Mouse (Mus musculus) left cerebral cortex, adult 2 months (tissue): ENCODE data around the gene Stmn1. TPM values are rescaled to one million over a fixed set of nuclear protein-coding genes. Genes with fewer than 3 reads are reported as not detected.
A peak's percentile ranks its signal among the peaks of the same experiment; 100 is the strongest.

Experiments used
- DNase-seq, 2 experiments: peaks; one replicate each; pipeline ENCODE4 v3.0.0; 2021 to 2022; ENCODE audit warnings: low spot score in 2 of 2, mixed read lengths in 1 of 2; ENCODE audit errors: extremely low spot score in 1 of 2
- H3K27ac ChIP-seq: fragments of 200-600 bp; 2 replicates; pipeline ENCODE4 v1.8.1; 2022
- H3K4me3 ChIP-seq: fragments of 200-600 bp; 2 replicates; pipeline ENCODE4 v1.8.1; 2022
- CTCF ChIP-seq: fragments of 200-600 bp; IDR thresholded peaks from 2 replicates; pipeline ENCODE4 v1.8.1; 2022; ENCODE audit warnings: antibody characterized with exemption, mild to moderate bottlenecking, moderate library complexity
- intact Hi-C: fragments of 180-260 bp; cut with DNase I; formaldehyde crosslinking; loops from one replicate; pipeline ENCODE4 v1.15.1; 2025
- long read RNA-seq, 2 experiments: library from polyadenylated mRNA; stranded (forward); transcript quantifications; one replicate each; pipeline ENCODE4 v2.0.0; 2021; ENCODE audit warnings: borderline mapping rate in 2 of 2
- total RNA-seq, 2 experiments: library from RNA; stranded (reverse); gene quantifications; 2 replicates each; pipeline ENCODE4 v1.2.3; 2021

Gene Stmn1
- 1,000 to 10,000 TPM in 1 of 2 experiments, 100 to 1,000 TPM in 1; 990 to 1,034 TPM for total RNA-seq
- long read RNA-seq, experiment 1, transcript Stmn1-201 (5 exons, 1,060 nt), result major isoform, 104 of 125 reads
- long read RNA-seq, experiment 1, partial matches to known transcripts, result 11 of 125 reads
- long read RNA-seq, experiment 1, other reads (novel, unspliced or antisense), result 6 of 125 reads
- long read RNA-seq, experiment 2, transcript Stmn1-201 (5 exons, 1,060 nt), result major isoform, 91 of 102 reads
- long read RNA-seq, experiment 2, partial matches to known transcripts, result 7 of 102 reads
- long read RNA-seq, experiment 2, other reads (novel, unspliced or antisense), result 1 of 102 reads

DNA sequence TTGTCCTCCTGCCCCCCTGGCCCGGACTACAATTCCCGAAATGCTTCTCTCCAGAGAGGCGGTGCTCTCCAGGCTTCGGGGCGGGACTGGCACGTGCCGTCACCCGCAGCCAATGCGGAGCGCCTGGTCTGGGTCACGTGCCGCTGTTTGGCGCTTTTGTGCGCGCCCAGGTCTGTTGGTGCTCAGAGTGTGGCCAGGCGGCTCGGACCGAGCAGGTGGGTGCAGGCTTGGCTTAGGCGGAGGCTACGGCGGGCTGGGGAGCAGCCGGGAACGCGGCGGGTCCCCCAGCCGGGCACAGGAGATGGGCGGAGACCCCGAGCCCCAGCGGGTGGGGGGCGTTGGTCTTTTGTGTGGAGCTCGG is at the start of gene Stmn1:
Gene Stmn1 (plus strand): TSS at position 106 of the 361 bp plus-strand sequence.
- TF ChIP-seq CTCF, result no peak
- DNase-seq, result peak; percentile 93 to 96
- Histone ChIP-seq H3K4me3 (peak within 1 kb of the TSS; percentile 69), H3K27ac (peak within 1 kb of the TSS; percentile 90)
- intact Hi-C loops, result loop anchor here (1.0 kb wide), 1 partner anchor 72 kb away; the partner anchor contains the start of gene Pafah2

DNA sequence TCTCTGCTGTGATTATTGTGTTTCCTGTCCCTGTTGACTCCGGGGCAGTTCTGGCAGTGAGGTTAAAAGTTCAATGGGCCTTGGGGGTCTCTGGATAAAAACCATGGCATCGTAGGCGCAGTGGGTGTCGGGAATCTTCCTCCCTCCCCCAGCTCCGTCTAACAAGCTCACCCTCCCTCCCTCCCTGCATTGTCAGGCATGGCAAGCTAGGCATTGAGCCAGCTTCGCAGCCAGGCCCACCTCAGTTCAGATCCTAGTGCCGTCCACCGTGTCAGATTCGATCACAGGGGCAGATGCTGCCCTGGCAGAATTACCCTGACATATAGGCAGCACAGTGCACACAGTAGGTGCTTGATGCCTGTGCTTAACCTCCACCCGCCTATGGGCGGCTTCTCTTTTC is 46.1 kb upstream of the Stmn1 start:
- no peak overlapping the region for H3K27ac ChIP-seq
- no peak overlapping the region for H3K4me3 ChIP-seq
- intact Hi-C loops, result no loop called here
- DNase-seq, result no peak
- TF ChIP-seq CTCF, result no peak

DNA sequence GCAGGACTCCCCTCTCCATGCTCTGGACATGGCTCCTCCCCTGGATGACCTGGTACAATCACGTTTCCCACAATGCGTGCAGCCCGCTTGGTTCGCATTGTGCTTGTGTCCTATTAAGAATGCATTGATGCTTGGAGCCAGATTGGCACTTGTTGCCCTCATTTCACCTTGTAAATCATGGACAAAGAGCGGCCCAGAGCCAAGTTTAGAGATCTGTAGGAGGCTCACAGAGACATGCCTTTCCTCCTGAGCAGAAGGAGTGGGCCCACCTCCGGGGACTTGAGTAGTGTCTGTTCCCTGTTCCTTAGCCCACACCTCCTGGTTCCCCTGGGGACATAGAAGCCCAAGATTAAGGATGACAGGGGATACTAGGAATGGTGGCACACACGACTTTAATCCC is 44.2 kb upstream of the Stmn1 start:
- Histone ChIP-seq H3K4me3 (no peak overlapping the region), H3K27ac (no peak overlapping the region)
- no peak for TF ChIP-seq CTCF
- no peak for DNase-seq
- intact Hi-C loops, result no loop called here

- intact Hi-C loops, result no loop called here
- Histone ChIP-seq H3K4me3 (no peak overlapping the region), H3K27ac (peak overlapping the region; percentile 66)
- DNase-seq, result peak in 1 of 2 experiments; percentile 45
- no peak for TF ChIP-seq CTCF
Measured at GRCm38 (mm10) chr4:134425088-134425487, 43.0 kb upstream of the Stmn1 start.

DNA sequence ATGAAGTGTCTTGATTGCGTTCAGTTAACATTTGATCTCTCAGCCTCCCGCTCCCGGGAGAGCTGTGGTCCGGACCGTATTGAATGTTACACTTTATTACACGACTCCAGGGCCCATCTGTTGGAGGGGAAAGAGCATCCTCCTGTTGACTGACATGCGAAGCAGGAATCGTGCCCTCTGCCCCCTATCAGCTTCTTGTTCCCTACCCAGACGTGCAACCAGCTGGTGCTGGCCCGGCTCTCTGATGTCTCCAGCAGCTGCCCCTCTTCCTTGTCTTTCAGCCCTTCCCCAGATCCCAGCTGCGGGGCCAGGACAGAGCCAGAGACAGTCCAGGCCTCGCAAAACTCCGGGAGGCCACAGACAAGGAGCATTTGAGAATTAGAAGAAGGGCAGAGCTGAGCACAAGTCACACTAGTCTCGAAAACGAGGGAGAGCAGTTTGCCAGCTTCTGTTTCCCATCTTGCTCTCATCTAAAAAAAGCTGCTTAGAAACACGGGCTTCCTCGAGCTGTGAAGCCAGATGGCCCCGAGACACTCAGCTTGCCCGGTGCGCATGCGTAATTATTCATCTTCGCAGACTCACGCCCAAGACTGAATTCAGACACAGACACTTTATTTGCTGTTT is 37.6 kb upstream of the Stmn1 start:
- intact Hi-C loops, result loop anchor here (1.0 to 2.0 kb wide), 3 partner anchors 14 to 39 kb away; partner anchors contain the start of gene Pafah2
- DNase-seq, result peak; percentile 84
- H3K27ac ChIP-seq, result peak overlapping the region; percentile 93
- no peak for TF ChIP-seq CTCF
- H3K4me3 ChIP-seq, result no peak overlapping the region

DNA sequence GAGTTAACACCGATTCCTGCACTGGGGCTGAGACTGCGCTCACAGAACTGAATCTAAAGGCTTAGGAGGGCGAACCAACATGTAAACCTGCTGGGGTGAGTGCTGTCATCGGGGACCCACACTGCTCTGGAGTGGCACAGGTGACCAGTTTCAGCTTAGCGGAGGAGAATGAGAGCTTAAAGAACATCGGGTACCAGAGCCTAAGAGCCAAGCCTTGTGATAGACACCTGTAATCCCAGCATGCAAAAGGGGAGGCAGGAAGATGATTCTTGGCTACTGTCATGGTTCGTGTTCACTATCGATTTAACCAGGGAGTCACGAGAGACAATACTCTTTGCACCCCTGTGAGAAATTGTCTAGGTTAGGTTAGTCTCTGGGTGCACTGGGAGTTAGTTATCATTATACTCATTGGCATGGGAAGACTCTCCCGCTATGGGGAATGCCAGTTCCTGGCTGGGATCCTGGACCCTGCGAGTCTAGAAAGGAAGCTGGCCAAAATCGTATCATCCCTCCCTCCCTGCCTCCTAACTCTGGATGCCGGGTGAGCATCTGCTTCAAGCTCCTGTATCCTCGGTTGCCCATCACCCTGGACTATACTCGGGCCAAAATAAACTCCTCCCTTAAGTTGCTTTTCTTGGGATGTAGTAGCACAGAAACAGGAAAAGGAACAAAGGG is 35.3 kb upstream of the Stmn1 start:
- Histone ChIP-seq H3K4me3 (no peak overlapping the region), H3K27ac (peak overlapping the region; percentile 59)
- intact Hi-C loops, result no loop called here
- DNase-seq, result no peak
- no peak for TF ChIP-seq CTCF

DNA sequence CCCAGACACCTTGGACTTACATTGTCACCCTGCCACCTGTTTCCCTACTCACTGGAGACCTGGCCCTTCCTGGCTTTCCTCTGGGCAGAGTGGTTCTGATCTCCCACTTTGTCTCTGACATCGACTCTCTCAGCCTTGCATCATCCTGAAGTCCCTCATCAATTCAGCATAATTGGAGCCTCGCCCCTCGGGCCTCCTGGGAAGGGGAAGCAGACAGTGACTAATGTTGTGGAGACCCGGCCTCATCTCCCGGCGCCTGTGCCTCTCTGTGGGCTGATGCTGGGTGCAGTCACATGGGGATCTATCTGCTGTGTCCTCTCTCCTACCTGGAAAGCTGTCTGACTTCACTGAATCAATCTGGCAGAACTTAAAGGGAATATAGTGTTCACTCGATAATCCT is 31.9 kb upstream of the Stmn1 start:
- no peak for DNase-seq
- Histone ChIP-seq H3K27ac (no peak overlapping the region), H3K4me3 (no peak overlapping the region)
- TF ChIP-seq CTCF, result no peak
- intact Hi-C loops, result no loop called here

- no peak for DNase-seq
- Histone ChIP-seq H3K27ac (no peak overlapping the region), H3K4me3 (no peak overlapping the region)
- intact Hi-C loops, result no loop called here
- no peak for TF ChIP-seq CTCF
Measured at GRCm38 (mm10) chr4:134436659-134437058, 31.5 kb upstream of the Stmn1 start.

- no peak for DNase-seq
- intact Hi-C loops, result no loop called here
- Histone ChIP-seq H3K27ac (peak overlapping the region; percentile 85), H3K4me3 (no peak overlapping the region)
- no peak for TF ChIP-seq CTCF
Measured at GRCm38 (mm10) chr4:134439119-134439518, 29.0 kb upstream of the Stmn1 start.

DNA sequence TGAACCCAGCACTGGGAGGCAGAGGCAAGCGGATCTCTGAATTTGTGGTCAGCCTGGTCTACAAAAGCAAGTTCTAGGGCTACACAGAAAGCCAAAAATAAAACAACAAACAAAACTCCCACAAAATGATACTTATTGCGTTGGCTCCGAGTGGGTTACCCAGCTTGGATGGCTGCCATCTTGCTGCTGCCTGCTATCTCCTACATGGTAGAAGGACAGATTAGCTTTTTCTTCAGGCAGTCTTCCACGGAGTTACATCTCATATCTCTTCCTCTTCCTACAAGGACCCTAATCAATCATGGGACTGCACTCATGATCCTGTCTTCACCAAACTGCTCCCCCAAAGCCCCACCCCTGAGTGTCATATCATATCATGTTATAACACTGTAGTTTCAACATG is 28.2 kb upstream of the Stmn1 start:
- peak in 1 of 2 experiments; percentile 32 for DNase-seq
- intact Hi-C loops, result no loop called here
- H3K4me3 ChIP-seq, result no peak overlapping the region
- peak overlapping the region; percentile 85 for H3K27ac ChIP-seq
- TF ChIP-seq CTCF, result no peak

- Histone ChIP-seq H3K4me3 (no peak overlapping the region), H3K27ac (peak overlapping the region; percentile 69)
- no peak for DNase-seq
- no peak for TF ChIP-seq CTCF
- intact Hi-C loops, result no loop called here
Measured at GRCm38 (mm10) chr4:134442216-134442615, 25.9 kb upstream of the Stmn1 start.

DNA sequence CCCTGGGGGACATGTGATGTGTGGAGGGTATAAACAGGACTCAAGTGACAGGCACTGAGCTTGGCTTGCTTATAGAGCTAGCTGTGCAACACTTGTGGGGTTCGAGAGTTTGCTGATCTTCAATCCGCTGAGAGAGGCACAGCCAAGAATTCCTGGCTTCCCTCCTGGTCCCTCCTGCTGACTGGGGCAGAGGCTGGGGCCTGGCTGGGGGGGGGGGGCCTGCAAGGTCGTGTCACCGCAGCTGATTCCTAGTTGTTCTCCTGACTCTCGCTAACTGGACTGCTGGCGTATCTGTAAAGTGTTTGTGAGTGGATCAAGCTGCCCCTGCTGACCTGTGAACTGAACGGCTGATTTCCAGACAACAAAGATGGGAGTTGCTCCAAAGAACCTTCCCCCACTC is 24.5 kb upstream of the Stmn1 start:
- Histone ChIP-seq H3K27ac (peak overlapping the region; percentile 91), H3K4me3 (no peak overlapping the region)
- no peak for TF ChIP-seq CTCF
- intact Hi-C loops, result no loop called here
- no peak for DNase-seq
